Mouse (Mus musculus): ENCODE results near the gene Zwilch.
A peak's percentile ranks its signal among the peaks of the same experiment; 100 is the strongest.
"Not testable (repeated sequence)": the region's sequence is repeated elsewhere in the genome, so short reads cannot be mapped to it uniquely, and the experiment has no call there.

Zwilch gene

DNA sequence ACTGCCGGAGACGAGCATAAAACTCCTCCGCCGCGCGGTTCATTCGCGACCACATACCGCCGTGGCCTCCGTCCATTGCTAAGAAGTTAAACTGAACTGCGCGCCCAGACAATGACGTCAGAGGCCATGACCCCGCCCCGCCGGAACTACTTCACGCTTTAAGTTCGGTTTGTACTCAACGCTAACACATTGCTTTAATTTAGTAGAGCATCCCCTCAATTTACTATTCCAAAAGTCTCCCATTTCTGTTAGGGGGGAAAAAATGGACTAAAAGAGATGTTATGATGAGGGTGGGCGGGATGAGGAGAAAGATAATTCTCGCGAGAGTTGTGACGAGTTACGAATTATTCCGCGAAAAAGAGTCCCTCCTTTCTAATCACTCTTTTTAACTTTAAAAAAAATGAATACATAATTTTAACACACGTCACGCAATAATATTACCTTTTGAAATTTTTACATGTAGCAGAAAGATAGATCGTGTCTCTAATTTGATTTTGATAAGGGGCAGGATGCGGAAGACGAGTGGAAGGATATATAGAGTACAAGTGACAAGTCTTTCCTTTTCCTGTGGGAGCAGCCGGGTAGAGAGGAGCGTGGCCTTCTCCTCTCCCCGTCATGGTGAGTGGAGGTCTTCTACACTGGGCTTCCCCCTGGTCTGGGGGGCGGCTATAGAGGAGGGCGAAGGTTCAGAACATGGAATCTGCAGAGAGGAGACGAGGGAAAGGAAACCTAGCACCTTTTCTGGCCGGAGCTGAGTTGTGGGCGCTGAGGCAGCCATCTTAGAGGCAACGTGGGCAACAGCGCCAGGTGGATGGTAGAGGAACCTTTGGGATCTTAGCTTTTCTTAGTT is at the start of gene Zwilch, which contains the start of gene Rpl4:
TSS of gene Zwilch (minus strand) at position 289 of the 850 bp plus-strand sequence.
TSS of gene Rpl4 (plus strand) at position 560 of the 850 bp plus-strand sequence.
- peak; percentile 74 for DNase-seq (ENCODE audit: extremely low read depth, low read depth)

DNA sequence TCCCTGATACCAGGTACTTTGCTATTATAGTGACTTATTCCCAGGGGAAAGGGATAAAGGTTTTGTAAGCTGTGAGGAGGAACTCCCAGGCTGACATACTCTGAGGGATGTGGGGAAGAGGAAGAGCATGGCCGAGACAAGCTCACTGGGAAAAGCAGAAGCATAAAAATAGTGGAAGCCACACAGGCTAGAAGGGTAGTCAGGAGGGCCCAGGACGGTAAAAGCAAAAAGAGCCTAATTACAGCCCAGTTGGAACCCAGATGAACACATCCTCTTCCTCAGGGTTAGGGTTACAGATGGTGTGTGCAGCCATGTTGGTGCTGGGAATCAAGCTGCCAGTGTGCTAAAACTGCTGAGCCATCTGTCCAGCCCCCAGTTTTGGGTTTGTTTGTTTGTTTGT is 49.2 kb upstream of the Zwilch start:
- DNase-seq (ENCODE audit: extremely low read depth, low read depth), result no peak

DNA sequence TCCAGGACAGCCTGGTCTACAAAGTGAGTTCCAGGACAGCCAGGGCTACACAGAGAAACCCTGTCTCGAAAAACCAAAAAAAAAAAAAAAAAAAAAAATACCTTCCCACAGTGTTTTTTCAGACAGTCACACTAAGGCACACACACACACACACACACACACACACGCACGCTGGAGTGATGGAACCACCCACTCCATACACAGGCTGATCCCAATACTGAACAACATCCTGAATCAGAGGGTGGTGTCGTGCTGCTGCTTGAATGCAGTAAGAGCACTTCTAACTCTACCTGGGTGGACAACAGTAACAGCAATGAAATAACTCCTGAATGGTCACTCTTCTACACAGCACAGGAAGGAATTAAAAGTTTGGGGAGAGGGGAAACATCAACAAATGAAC is 48.6 kb upstream of the Zwilch start:
- DNase-seq (ENCODE audit: extremely low read depth, low read depth), result no peak

DNA sequence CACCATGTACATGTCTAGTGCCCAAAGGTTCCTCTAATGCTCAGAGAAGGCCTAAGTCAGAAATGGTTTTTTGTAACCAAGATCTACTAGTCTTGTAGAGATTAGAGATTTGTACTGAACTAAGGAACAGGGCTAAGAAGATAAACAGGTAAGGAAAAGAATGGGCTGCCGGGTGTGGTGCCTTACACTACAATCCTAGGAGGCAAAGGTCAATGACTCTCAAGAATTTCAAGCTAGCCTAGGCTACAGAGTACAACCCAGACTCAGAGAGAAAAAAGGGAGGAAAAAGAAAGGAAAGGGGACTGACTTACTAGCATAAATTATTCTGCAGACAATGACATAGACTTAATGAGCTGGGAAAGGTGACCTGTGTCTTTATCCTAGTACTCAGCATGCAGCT is 47.7 kb upstream of the Zwilch start:
- DNase-seq (ENCODE audit: extremely low read depth, low read depth), result no peak

DNA sequence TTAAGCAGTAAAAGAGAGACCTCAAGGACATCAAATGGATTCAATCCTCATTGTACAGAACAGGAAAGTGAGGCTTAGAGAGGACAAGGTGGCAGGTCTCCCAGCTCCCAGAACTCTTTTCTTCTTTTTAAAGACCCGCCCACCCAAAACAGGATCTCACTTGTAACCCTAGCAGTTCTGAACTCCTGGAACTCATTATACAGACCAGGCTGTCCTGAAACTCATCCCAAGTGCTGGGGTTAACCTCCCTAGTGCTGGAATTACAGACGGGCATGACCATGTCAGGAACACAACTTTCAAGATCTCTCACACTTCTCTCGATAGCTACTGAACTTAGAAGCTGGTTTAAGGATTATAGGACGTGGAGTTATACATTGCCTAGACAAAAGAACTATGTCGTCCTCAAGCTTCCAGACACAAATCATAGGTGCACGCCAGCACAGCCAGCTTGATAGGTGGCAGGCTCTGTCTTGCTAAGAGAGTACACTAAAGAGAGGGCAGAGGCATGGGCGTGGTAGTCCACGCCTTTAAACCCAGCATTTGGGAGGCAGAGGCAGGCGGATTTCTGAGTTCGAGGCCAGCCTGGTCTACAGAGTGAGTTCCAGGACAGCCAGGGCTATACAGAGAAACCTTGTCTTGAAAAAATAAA is 47.0 kb upstream of the Zwilch start:
- DNase-seq (ENCODE audit: extremely low read depth, low read depth), result no peak

DNA sequence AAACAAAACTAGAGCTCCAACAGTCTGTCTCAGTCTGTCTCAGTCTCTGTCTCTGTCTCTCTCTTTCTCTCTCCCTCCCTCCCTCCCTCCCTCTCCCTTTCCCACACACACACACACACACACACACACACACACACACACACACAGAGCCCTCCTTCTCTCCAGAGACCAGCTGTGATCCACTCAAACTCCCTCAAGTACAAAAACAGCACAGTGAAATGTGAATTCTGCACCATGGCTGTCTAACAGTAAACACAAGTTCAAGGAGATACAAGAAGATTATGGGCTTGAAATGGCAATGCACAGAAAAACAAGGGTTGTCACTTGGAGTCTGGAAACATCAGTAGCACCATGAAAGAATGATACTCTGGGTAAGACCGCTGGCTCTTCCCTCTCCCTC is 46.4 kb upstream of the Zwilch start:
- DNase-seq (ENCODE audit: extremely low read depth, low read depth), result no peak

DNA sequence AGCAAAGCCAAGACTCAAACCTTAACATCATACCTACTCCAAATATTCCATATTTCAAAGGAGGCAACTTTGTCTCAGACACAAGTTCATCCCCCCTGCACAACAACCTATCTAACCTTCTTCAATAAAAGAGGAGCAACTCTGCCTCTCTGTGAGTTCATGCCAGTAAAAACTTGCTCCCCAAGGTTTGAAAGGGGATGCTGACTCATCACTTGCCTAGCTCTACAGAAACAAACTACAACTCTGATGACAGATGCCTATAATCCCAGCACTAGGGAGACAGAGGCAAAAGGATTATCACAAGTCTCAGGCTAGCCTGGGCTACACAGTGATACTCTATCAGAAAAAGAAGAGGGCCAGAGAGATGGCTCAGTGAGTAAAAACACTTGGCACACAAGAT is 45.0 kb upstream of the Zwilch start:
- DNase-seq (ENCODE audit: extremely low read depth, low read depth), result no peak

DNA sequence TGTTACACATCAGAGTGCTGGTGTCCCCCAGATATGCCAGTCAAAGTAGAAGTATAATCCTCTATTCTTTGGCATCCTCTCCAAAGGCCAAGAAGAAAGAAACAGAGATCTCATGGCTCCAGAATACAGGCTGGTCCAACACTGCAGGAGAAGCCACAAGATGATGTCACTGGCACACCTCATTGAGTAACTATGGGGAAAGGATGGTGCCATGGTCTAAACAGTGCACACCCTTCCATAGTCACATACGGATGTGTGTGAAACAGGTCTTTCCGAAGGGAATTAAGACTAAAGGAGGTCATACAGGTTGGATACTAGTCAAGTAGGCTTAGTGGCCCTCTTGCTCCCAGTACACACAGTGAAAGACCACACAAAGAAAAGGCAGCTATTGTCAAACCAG is 43.7 kb upstream of the Zwilch start:
- no peak for DNase-seq (ENCODE audit: extremely low read depth, low read depth)

DNA sequence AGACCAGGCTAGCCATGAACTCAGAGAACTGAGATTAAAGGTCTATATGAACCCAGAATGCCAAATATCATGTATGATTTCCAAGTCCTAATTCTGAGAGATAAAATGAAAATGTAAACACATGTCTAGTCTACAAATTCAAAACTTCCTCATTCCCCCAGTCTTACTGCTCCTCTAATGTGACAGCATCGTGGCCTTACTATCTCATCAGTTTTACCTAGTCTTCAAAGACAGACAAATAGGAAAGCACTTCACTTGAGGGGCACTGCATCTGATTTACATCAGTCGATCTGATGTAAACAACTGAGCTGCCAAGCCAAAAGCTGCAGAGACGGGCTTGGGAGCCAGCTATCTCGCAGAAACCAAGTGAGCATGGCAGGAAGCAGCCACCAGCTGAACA is 43.2 kb upstream of the Zwilch start:
- DNase-seq (ENCODE audit: extremely low read depth, low read depth), result no peak

DNA sequence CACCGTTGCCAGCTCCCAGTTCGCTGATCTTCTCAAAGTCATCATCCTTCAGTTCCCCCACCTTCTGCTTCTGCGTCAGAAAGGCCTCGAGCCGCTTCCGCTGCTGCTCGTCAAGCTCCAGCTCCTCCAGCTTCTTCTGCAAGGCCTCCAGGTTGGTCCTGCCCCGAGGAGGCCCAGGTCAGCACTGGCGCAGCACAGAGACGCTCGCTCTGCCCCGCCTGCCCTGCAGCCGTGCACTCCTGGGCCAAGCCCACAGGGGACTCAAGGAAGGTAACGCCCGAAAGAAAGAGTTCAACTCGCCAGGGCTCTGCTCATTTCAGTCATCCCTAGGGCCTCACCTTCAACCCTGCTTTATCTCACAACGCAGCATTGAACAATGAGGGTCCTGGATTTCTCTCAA is 41.5 kb upstream of the Zwilch start:
- DNase-seq (ENCODE audit: extremely low read depth, low read depth), result no peak

DNA sequence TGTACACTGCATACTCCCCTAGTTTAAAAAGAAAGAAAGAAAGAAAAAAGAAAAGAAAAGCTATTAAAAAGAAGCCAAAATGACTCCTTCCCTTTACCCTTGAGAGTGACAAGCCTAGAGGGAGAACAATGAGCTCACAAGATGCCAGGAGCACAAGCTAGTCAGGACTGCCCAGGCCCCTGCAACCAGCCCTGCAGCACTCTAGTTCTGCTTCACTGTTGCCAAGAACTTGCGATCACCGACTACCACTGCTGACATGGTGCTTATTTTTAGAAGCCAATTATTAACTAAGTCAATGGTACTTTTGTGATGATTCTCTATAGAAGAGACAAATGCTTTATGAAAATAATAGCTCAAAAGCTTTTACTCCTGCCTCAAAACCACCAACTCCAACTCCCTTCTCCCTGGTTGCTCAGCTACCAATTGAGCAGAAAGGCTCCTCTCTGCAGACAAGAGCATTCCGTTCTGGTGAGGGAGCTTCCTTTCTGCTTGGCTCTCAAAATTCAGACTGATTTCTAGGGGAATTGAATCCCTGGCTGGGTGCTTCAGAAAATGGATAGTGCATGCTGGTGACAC is 34.7 kb upstream of the Zwilch start:
- DNase-seq (ENCODE audit: extremely low read depth, low read depth), result no peak

DNA sequence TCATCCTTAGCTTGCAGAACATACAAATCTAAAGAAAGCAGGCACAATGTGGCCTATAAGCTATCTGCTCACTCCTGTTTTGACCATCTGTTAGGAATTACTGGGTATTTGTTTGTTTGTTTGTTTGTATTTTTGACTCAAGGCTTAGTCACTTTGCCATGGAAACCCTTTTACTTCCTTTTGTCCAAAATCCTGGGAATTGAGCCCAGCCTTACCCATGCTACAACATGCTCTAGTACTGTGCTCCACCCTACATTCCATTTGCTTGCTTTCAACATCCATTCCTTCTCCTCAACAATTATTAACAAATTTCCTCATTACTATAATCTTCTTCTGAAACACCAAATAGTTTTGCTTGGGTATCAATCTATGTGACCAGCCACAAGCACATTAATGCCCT is 30.0 kb upstream of the Zwilch start:
- DNase-seq (ENCODE audit: extremely low read depth, low read depth), result no peak

DNA sequence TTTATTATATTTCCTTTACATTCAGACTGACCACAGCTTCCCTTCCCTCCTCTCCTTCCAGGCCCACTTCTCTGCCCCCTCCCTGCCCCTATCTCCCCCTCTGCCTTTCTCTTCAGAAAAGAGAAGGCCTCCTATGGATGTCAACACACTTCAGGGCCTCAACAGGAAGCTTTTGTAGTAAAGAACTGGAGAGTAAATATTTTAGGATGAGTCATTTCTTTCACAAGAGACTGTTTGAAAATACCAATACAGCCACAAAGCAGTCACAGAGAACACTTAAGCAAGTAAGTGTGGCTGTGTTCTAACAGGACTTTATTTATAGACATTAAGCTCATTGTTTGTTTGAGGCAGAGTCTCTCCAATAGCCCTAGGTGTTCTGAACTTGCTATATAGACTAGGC is 29.4 kb upstream of the Zwilch start:
- DNase-seq (ENCODE audit: extremely low read depth, low read depth), result no peak

DNA sequence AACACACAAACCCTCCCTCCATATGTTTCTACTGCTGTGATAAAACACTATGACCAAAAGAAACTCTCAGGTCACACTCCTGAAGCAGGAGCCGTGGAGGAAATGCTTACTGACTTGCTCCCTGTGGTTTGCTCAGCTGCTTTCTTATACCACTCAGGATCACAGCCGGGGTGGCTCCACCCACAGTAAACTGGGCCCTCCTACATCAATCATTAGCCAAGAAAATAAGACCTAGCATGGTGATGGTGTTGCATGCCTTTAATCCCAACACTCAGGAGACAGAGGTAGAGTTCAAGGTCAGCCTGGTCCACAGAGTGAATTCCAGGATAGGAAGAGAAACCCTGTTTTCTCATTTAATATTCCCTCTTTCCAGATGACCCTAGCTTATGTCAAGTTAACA is 27.0 kb upstream of the Zwilch start:
- no peak for DNase-seq (ENCODE audit: extremely low read depth, low read depth)

DNA sequence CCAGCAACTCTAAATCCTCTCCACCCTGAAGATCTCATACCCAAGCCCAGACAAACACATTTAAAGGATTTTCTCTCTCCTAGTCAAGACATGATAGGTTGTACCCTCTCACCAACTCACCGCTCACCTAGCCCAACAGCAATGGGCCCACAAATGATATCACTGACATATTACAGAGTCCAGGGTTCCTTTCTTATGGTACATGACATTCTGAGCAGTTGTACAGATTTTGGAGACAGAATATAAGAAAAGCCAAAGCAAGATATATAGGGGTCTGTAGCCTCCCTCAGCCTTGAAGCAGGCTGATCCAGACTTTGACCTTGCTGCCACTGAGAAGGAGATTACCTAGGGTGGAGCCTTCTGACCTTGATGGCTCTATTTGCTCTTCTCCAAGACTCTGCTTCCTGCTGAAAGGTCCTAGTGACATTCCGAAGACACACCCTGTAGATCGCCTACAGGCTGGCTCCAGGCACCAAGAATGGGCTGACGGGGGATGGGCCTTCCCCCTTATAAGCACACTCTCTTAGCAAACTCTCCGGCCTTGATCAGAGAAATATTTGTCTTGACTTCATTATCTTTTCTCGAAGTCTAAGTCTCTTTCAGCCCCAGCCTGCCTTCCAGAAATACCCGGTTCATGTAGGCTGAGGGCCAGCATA is 26.0 kb upstream of the Zwilch start:
- not testable (repeated sequence) for DNase-seq (ENCODE audit: extremely low read depth, low read depth)

DNA sequence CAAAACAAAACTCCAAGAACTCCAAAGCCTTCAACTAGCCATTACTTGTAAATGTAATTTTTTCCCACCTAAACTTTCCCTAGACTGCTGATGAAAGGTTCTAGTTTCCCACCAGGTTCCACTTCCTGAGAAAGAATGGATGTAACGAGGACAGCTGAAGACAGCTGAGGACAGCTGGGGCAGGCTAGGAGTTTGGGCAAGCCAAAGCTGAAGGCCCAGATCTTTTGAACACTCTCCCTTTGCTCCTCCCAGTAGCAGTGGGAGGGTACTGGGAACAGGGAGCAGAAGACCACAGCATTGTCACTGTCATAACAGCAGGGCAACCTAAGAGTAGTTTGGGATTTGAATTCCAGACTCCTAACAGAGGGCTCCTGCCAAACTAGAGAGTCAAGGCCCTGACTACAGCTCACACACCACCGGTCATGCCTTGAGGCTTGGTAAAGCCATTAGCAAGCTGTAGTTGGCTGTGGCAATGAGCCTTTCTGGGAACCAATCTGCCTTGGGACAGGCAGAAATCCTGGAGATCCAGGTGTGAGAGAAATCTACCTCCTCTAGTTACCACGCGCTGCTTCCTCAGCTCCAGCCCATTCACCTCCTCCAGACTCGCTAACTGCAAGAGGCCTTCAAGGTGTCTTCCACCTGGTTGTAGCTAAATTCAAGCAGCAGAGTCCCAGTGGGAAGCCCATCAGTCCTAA is 25.3 kb upstream of the Zwilch start:
- no peak for DNase-seq (ENCODE audit: extremely low read depth, low read depth)

DNA sequence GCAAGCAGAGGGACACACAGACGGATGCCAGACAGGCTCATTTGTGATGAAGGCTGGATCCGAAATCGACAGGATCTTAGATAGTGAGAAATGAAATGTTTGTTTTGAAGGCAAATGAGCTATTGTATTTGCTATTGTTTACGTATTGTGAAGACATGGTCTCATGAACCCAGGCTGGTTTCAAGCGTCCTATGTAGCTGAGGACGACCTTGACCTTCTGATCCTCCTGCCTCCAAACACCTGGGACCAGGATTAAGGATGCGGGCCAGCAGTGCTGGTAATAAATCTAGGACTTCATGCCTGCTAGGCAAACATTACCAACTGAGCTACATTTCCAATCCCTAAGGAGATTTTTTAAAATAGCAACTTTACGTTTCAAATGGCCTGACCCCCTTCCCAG is 24.6 kb upstream of the Zwilch start:
- no peak for DNase-seq (ENCODE audit: extremely low read depth, low read depth)

DNA sequence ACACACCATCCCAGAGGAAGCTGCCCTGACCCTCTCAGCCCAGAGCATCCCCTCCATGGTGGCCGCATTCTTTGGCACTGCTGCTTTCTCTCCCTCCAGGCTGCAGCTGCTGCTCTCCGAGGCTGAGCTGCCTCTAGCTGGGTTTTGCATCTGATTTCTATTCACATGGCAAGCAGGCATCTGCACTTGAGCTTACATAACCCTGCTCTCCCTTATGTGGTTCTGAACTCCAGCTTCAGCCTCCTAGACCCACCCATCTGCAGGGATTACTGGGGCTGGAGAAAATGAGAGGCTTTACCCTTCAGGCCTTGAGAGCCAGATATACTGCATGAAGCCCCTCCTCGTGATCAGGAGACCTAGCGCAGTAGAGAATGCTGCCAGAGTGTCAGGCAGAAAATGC is 22.6 kb upstream of the Zwilch start:
- no peak for DNase-seq (ENCODE audit: extremely low read depth, low read depth)

DNA sequence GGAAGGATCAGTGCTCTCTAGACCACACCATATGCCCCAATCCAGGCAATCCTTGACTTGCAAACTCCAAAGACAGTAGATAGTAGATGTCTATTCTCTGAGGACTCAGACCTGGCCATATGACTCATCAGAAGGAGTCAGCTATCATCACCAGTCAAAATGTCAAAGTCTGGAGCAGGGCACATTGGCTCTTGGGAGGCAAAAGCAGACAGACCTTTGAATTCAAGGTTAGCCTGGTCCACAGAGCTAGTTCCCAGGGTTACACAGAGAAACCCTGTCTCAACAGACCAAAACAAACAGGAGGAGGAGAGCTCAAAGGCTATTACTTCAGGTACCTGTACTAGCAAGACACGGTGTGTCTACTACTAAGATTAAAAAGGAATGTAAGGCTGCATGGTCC is 21.0 kb upstream of the Zwilch start:
- DNase-seq (ENCODE audit: extremely low read depth, low read depth), result no peak

DNA sequence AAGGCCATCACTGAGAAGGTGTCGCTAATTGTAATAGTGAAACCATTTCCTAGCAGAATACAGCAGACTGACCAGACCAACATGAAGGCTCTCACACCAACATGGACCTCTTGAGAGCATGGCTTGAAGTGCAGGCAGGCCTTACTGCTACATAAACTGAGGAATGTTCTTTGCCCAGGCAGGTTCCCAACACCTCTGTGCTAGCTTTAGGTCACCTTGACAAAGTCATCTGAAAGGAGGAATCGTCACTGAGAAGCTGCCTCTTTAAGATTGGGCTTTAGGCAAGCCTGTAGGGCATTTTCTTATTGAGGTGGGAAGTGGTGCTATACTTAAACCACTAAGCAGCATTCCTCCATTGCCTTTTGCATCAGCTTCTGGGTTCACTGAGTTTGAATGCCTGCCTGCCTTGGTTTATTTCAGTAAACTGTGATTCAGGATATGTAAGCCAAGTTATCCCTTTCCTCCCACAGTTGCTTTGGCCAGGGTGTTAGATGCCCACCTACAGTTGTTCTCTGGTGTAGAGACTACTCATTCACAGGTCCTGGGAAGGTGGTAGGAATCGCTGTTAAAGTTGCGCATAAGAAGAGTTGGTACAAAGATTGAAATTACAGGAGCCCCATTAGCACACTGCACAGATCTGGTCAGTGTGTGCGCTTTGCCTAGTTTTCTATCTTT is 11.4 kb upstream of the Zwilch start:
- DNase-seq (ENCODE audit: extremely low read depth, low read depth), result no peak

DNA sequence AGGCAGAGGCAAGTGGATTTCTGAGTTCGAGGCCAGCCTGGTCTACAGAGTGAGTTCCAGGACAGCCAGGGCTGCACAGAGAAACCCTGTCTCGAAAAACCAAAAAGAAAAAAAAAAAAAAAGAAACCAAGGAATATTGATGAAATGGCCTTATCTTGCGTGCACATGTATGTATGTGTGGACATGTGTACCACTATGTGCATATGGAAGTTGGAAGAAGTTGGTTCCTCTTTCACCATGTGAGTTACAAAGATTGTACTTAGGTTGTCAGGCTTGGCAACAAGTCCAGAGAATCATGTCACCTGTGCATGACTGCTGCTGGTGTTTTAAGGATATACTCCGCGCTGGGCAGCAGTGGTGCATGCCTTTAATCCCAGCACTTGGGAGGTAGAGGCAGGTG is 10.4 kb upstream of the Zwilch start:
- DNase-seq (ENCODE audit: extremely low read depth, low read depth), result not testable (repeated sequence)
